ENCODE assay signal across 23 mouse cellular contexts in genomic region chr12:59539788-59540187, GRCm38 (mm10).
"Had no signal": no experiment of that assay in that cellular context is flagged by ENCODE, and none has a peak within 500 bp of the region (broad histone marks: within the 10 kb centered on the region; RNA-seq: fewer than 3 reads in every experiment).

No protein-coding gene starts in this region.

- H3K9ac ChIP-seq: intestine, embryonic 15.5 days; kidney, embryonic 15.5 days; limb, embryonic 12.5 days; limb, embryonic 15.5 days; liver, embryonic 14.5 days; liver, postnatal 0 days; lung, embryonic 14.5 days; midbrain, embryonic 12.5 days; midbrain, embryonic 15.5 days; neural tube, embryonic 12.5 days; neural tube, embryonic 15.5 days; stomach, embryonic 15.5 days had no signal

- DNase-seq: kidney, adult 11 months; kidney, adult 8-10 months; kidney, postnatal 14 days; kidney, postnatal 4 days; layer of hippocampus, adult 9-11 months; liver, postnatal 0 days; lung, embryonic 14.5 days; spleen, adult 18-20 months; thymus, adult 18-20 months; thymus, postnatal 36 days had no signal

- H3K4me2 ChIP-seq: intestine, embryonic 15.5 days; kidney, embryonic 15.5 days; limb, embryonic 12.5 days; limb, embryonic 15.5 days; liver, embryonic 11.5 days; lung, embryonic 14.5 days; midbrain, embryonic 12.5 days; midbrain, embryonic 15.5 days; neural tube, embryonic 12.5 days; neural tube, embryonic 15.5 days; stomach, embryonic 15.5 days had no signal

- H3K27me3 ChIP-seq: intestine, embryonic 15.5 days; kidney, embryonic 15.5 days; limb, embryonic 12.5 days; limb, embryonic 15.5 days; midbrain, embryonic 12.5 days; midbrain, embryonic 15.5 days; neural tube, embryonic 12.5 days; neural tube, embryonic 15.5 days; stomach, embryonic 15.5 days had no signal

- H3K27ac ChIP-seq: intestine, embryonic 15.5 days; kidney, embryonic 15.5 days; limb, embryonic 12.5 days; limb, embryonic 15.5 days; liver, embryonic 14.5 days; macrophage; midbrain, embryonic 12.5 days; midbrain, embryonic 15.5 days; neural tube, embryonic 12.5 days; neural tube, embryonic 15.5 days; stomach, embryonic 15.5 days had no signal

- H3K4me3 ChIP-seq: intestine, embryonic 15.5 days; kidney, embryonic 15.5 days; limb, embryonic 12.5 days; limb, embryonic 15.5 days; midbrain, embryonic 12.5 days; midbrain, embryonic 15.5 days; neural tube, embryonic 12.5 days; neural tube, embryonic 15.5 days; stomach, embryonic 15.5 days had no signal

- H3K9me3 ChIP-seq: intestine, embryonic 15.5 days; kidney, embryonic 15.5 days; limb, embryonic 12.5 days; limb, embryonic 15.5 days; midbrain, embryonic 12.5 days; midbrain, embryonic 15.5 days; neural tube, embryonic 12.5 days; neural tube, embryonic 15.5 days; stomach, embryonic 15.5 days had no signal

- H3K4me1 ChIP-seq: intestine, embryonic 15.5 days; kidney, embryonic 15.5 days; limb, embryonic 12.5 days; limb, embryonic 15.5 days; midbrain, embryonic 12.5 days; midbrain, embryonic 15.5 days; neural tube, embryonic 12.5 days; neural tube, embryonic 15.5 days; stomach, embryonic 15.5 days had no signal

- H3K36me3 ChIP-seq: intestine, embryonic 15.5 days; kidney, embryonic 15.5 days; limb, embryonic 12.5 days; limb, embryonic 15.5 days; midbrain, embryonic 12.5 days; midbrain, embryonic 15.5 days; neural tube, embryonic 12.5 days; neural tube, embryonic 15.5 days; stomach, embryonic 15.5 days had no signal

- ATAC-seq: intestine, embryonic 15.5 days; liver, postnatal 0 days; lung, postnatal 0 days; midbrain, embryonic 15.5 days had no signal
